Mouse (Mus musculus) thymus, postnatal 10 days (tissue): ENCODE results near the gene Scgb1b11.
"Not testable (repeated sequence)": the region's sequence is repeated elsewhere in the genome, so short reads cannot be mapped to it uniquely, and the experiment has no call there.

ENCODE experiments used
- DNase-seq, 2 experiments: peaks; one replicate each; pipeline ENCODE4 v3.0.0; 2021; ENCODE audit warnings: low spot score in 2 of 2

Scgb1b11 gene

DNA sequence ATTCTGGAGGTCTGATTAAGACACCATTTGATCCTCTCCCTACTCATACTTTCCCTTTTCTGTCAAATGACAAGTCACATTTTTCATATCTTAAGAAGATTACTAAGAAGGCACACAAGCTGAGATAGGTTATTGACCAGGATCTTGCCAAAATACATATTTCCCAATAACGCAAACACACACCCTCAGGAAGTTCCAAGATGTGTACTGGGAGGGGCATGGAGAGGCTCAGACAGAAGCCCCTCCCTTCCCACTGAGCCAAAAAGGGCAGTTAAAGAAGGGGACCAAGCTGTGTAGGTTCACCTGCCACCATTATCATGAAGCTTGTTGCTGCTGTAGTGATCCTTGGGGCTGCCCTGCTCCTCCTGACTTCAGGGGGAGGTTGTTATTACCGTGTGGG is at the start of gene Scgb1b11:
Scgb1b11 (plus strand) TSS at position 301 of the 400 bp plus-strand sequence.
- not testable (repeated sequence) for DNase-seq

DNA sequence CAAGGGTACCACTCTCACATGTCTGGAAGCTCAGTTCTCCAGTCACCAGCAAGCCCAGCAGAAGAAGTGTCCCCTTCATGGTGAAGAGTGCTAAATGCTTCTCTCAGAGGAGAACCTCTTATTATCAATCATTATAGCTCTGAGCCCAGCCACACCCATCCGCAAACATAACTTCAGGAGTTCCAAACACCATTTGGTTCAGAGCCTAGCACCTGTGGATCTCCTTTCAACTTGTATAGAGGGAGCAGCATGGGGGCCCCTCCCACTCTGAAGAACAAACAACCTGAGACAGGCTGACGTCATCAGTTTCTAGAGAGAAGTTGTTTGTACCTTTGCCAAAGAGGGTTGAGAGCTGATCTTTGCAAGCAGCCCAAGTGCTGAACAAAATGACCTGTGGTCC is 11.6 kb upstream of the Scgb1b11 start, which contains the start of gene Scgb2b11:
Scgb2b11 (minus strand) TSS at position 101 of the 400 bp plus-strand sequence.
- DNase-seq, result not testable (repeated sequence)
